Mouse (Mus musculus) ES-Bruce4 (cell line): Measurements from ENCODE around the gene Ifi35. TPM values are rescaled to one million over a fixed set of nuclear protein-coding genes. Genes with fewer than 3 reads are reported as not detected.

Experiments
- H3K27ac ChIP-seq: 2 replicates; pipeline ENCODE4 v1.5.1; 2012; ENCODE audit warnings: low read length, inconsistent platforms; ENCODE audit not compliant: insufficient read depth
- H3K27me3 ChIP-seq: 2 replicates; pipeline ENCODE4 v1.6.1; 2012; ENCODE audit warnings: mild to moderate bottlenecking, low read length, inconsistent platforms; ENCODE audit not compliant: control insufficient read depth, poor library complexity, insufficient read depth, severe bottlenecking
- H3K36me3 ChIP-seq: 2 replicates; pipeline ENCODE4 v1.6.1; 2012; ENCODE audit warnings: inconsistent platforms, mild to moderate bottlenecking, low read length, moderate library complexity; ENCODE audit not compliant: control insufficient read depth, poor library complexity, insufficient read depth, severe bottlenecking
- H3K4me1 ChIP-seq: one replicate; pipeline ENCODE4 v1.8.1; 2011; ENCODE audit warnings: low read length; ENCODE audit not compliant: control insufficient read depth, insufficient read depth
- H3K4me3 ChIP-seq: 2 replicates; pipeline ENCODE4 v1.5.1; 2011; ENCODE audit warnings: low read depth, mild to moderate bottlenecking, low read length
- H3K9ac ChIP-seq: 2 replicates; pipeline ENCODE4 v1.6.1; 2012; ENCODE audit warnings: low read depth, mild to moderate bottlenecking, inconsistent platforms; ENCODE audit not compliant: poor library complexity, severe bottlenecking
- H3K9me3 ChIP-seq: replicated peaks from 2 replicates; pipeline ENCODE4 v1.6.1; 2012; ENCODE audit warnings: mild to moderate bottlenecking, low read length, inconsistent platforms; ENCODE audit not compliant: control insufficient read depth, poor library complexity, insufficient read depth, severe bottlenecking
- CTCF ChIP-seq: IDR thresholded peaks from one replicate; pipeline ENCODE4 v1.8.1; 2011; ENCODE audit warnings: low read depth, low read length
- EP300 ChIP-seq: IDR thresholded peaks from 2 replicates; pipeline ENCODE4 v1.6.1; 2011; ENCODE audit warnings: low read depth, low read length; ENCODE audit not compliant: insufficient read depth
- POLR2A ChIP-seq: IDR thresholded peaks from one replicate; pipeline ENCODE4 v1.8.1; 2011; ENCODE audit warnings: low read length; ENCODE audit not compliant: insufficient read depth
- polyA plus RNA-seq: library from polyadenylated mRNA; stranded (reverse); fragments of >200 nt; gene quantifications from 2 replicates; pipeline ENCODE4 v1.2.4, GENCODE M21; 2011; ENCODE audit warnings: low read depth; ENCODE audit not compliant: missing spikeins, insufficient read depth, insufficient read length

Gene Ifi35
- polyA plus RNA-seq, 1 experiment = 6.7 TPM

- H3K36me3 ChIP-seq = no peaks in the 10 kb centered on the region
- H3K4me1 ChIP-seq = no peaks in the 10 kb centered on the region
- TF ChIP-seq POLR2A (no peak), CTCF (no peak), EP300 (no peak)
- no peak overlapping the region for H3K9ac ChIP-seq
- H3K27ac ChIP-seq = no peak overlapping the region
- H3K4me3 ChIP-seq = no peak overlapping the region
- H3K27me3 ChIP-seq = no peaks in the 10 kb centered on the region
- no peaks in the 10 kb centered on the region for H3K9me3 ChIP-seq
Observed at GRCm38 (mm10) chr11:101420148-101420547, 28.1 kb upstream of the Ifi35 start.

GRCm38 (mm10) chr11:101424105-101424851 lies 23.9 kb upstream of the Ifi35 start, which contains the start of gene Gm27029:
Gene Gm27029, minus strand, starts transcription at chr11:101424796.
- H3K36me3 ChIP-seq = no peaks in the 10 kb centered on the region
- no peaks in the 10 kb centered on the region for H3K9me3 ChIP-seq
- peak within 1 kb of the TSS; percentile 74 for H3K4me3 ChIP-seq
- peak within 1 kb of the TSS; percentile 16; the same call in 1 of the 2 replicates for H3K27ac ChIP-seq
- no peaks in the 10 kb centered on the region for H3K4me1 ChIP-seq
- H3K27me3 ChIP-seq = no peaks in the 10 kb centered on the region
- peak within 1 kb of the TSS; percentile 55 for H3K9ac ChIP-seq
- no peak for TF ChIP-seq EP300
- TF ChIP-seq CTCF = no peak
- no peak for TF ChIP-seq POLR2A

GRCm38 (mm10) chr11:101424925-101425813 lies 23.0 kb upstream of the Ifi35 start, which contains the start of the genes Rundc1 and Ptges3l:
Gene Rundc1, plus strand, starts transcription at chr11:101425085.
Gene Ptges3l, minus strand, starts transcription at chr11:101425333.
- Histone ChIP-seq H3K27ac (peak within 1 kb of the TSS; percentile 16; the same call in 1 of the 2 replicates), H3K36me3 (no peaks in the 10 kb centered on the region), H3K9ac (peak within 1 kb of the TSS; percentile 55), H3K27me3 (no peaks in the 10 kb centered on the region), H3K9me3 (no peaks in the 10 kb centered on the region), H3K4me1 (no peaks in the 10 kb centered on the region), H3K4me3 (peak within 1 kb of the TSS; percentile 74)
- TF ChIP-seq POLR2A (no peak), CTCF (peak; percentile 13)

GRCm38 (mm10) chr11:101426165-101426564 lies 22.0 kb upstream of the Ifi35 start:
- Histone ChIP-seq H3K36me3 (no peaks in the 10 kb centered on the region), H3K4me1 (no peaks in the 10 kb centered on the region), H3K9me3 (no peaks in the 10 kb centered on the region), H3K27me3 (no peaks in the 10 kb centered on the region), H3K9ac (no peak overlapping the region), H3K27ac (no peak overlapping the region), H3K4me3 (no peak overlapping the region)
- TF ChIP-seq POLR2A = no peak
- TF ChIP-seq EP300 = no peak
- no peak for TF ChIP-seq CTCF

- Histone ChIP-seq H3K4me1 (no peaks in the 10 kb centered on the region), H3K4me3 (no peak overlapping the region), H3K9ac (no peak overlapping the region), H3K27me3 (no peaks in the 10 kb centered on the region), H3K36me3 (0 out of 2 replicates have a peak, but pooled peaks cover 2% of the 10 kb centered on the region), H3K9me3 (no peaks in the 10 kb centered on the region), H3K27ac (no peak overlapping the region)
- TF ChIP-seq POLR2A (no peak), CTCF (no peak), EP300 (no peak)
Observed at GRCm38 (mm10) chr11:101431327-101431726, 16.9 kb upstream of the Ifi35 start.

- Histone ChIP-seq H3K4me1 (peaks cover 3% of the 10 kb centered on the region), H3K9me3 (no peaks in the 10 kb centered on the region), H3K4me3 (no peak overlapping the region), H3K9ac (no peak overlapping the region), H3K36me3 (0 out of 2 replicates have a peak, but pooled peaks cover 2% of the 10 kb centered on the region), H3K27me3 (no peaks in the 10 kb centered on the region), H3K27ac (no peak overlapping the region)
- TF ChIP-seq EP300 = no peak
- no peak for TF ChIP-seq CTCF
- TF ChIP-seq POLR2A = no peak
Observed at GRCm38 (mm10) chr11:101433396-101433795, 14.8 kb upstream of the Ifi35 start.
